9 mouse cellular contexts compared by ENCODE assay signal in genomic region chr6:91842897-91843627, GRCm38 (mm10). TPM values are rescaled to one million over a fixed set of nuclear protein-coding genes. Genes with fewer than 3 reads are reported as not detected.
DNase-seq lines count a peak whose midpoint lies in the region; ATAC-seq and TF ChIP-seq lines count a peak whose summit lies in the region.
"Had no signal": no experiment of that assay in that cellular context is flagged by ENCODE, and none has a peak within 500 bp of the region (broad histone marks: within the 10 kb centered on the region; RNA-seq: fewer than 3 reads in every experiment).

No protein-coding gene starts in this region.

- in situ Hi-C loops in ES-E14 (cut with MboI; ENCODE audit: low sequenced_read_pairs in 2 of 2, unreplicated experiment in 2 of 2), result no loop called here

- peak overlapping the region; percentile 56 for H3K9ac ChIP-seq in ES-E14 (ENCODE audit: insufficient read depth, low read depth, low read length, poor library complexity, severe bottlenecking)
- peak overlapping the region; percentile 70 for H3K9ac ChIP-seq in forebrain, embryonic 14.5 days (ENCODE audit: low read length)
- no peak overlapping the region for H3K9ac ChIP-seq in liver, embryonic 12.5 days

- peaks cover 30% of the 10 kb centered on the region for H3K27me3 ChIP-seq in forebrain, embryonic 14.5 days (replicated peaks; ENCODE audit: control insufficient read depth, insufficient read depth, low read length)
- H3K27me3 ChIP-seq in liver, embryonic 12.5 days (replicated peaks), result peaks cover 92% of the 10 kb centered on the region

- no peak overlapping the region for H3K27ac ChIP-seq in ES-E14 (ENCODE audit: insufficient read depth, low read depth, low read length, poor library complexity, severe bottlenecking)
- H3K27ac ChIP-seq in forebrain, embryonic 14.5 days (ENCODE audit: low read depth, low read length), result no peak overlapping the region
- no peak overlapping the region for H3K27ac ChIP-seq in liver, embryonic 12.5 days

- H3K4me2 ChIP-seq in forebrain, embryonic 14.5 days (ENCODE audit: low read length), result peak overlapping the region; percentile 87
- peak overlapping the region; percentile 60 for H3K4me2 ChIP-seq in liver, embryonic 12.5 days

- 0 out of 2 replicates have a peak, but pooled peaks have one; percentile 3 for ATAC-seq in forebrain, embryonic 14.5 days
- ATAC-seq in liver, embryonic 12.5 days, result no peak

- no peaks in the 10 kb centered on the region for H3K9me3 ChIP-seq in ES-E14 (ENCODE audit: control insufficient read depth, insufficient read depth, low read depth, low read length)
- H3K9me3 ChIP-seq in forebrain, embryonic 14.5 days (replicated peaks; ENCODE audit: control insufficient read depth, low read length), result no peaks in the 10 kb centered on the region
- no peaks in the 10 kb centered on the region for H3K9me3 ChIP-seq in liver, embryonic 12.5 days (replicated peaks)
- H3K9me3 ChIP-seq: G1E had no signal

- no peaks in the 10 kb centered on the region for H3K36me3 ChIP-seq in ES-E14 (ENCODE audit: control insufficient read depth, insufficient read depth, low read length, poor library complexity, severe bottlenecking)
- H3K36me3 ChIP-seq in forebrain, embryonic 14.5 days (ENCODE audit: control insufficient read depth, insufficient read depth, low read length), result no peaks in the 10 kb centered on the region
- no peaks in the 10 kb centered on the region for H3K36me3 ChIP-seq in liver, embryonic 12.5 days
- H3K36me3 ChIP-seq: G1E had no signal

- 0 out of 4 replicates have a peak, but pooled peaks cover 0 to 2% of the 10 kb centered on the region in 2 experiments for H3K4me1 ChIP-seq in ES-E14 (ENCODE audit: control insufficient read depth in 2 of 2, insufficient read depth in 2 of 2, low read length in 2 of 2, poor library complexity in 1 of 2)
- H3K4me1 ChIP-seq in forebrain, embryonic 14.5 days (ENCODE audit: control insufficient read depth, insufficient read depth, low read length), result peaks cover 11% of the 10 kb centered on the region
- H3K4me1 ChIP-seq in liver, embryonic 12.5 days, result 0 out of 2 replicates have a peak, but pooled peaks cover 6% of the 10 kb centered on the region

- DNase-seq in heart, adult 11 months, result peak; percentile 85
- DNase-seq in heart, adult 18-20 months, result no peak
- DNase-seq in ES-E14 (ENCODE audit: low read depth, low spot score), result no peak
- no peak for DNase-seq in forebrain, embryonic 14.5 days (ENCODE audit: low spot score)
- DNase-seq in layer of hippocampus, postnatal 36 days, result no peak
- no peak for DNase-seq in natural killer cell, adult 2 months (ENCODE audit: low spot score in 2 of 2)
- DNase-seq in gastrocnemius, postnatal 10 days, result no peak

- H3K4me3 ChIP-seq in ES-E14 (ENCODE audit: insufficient read depth in 1 of 2, low read depth in 1 of 2, low read length in 2 of 2, poor library complexity in 1 of 2, severe bottlenecking in 1 of 2), result peak overlapping the region; percentile 72 to 73
- H3K4me3 ChIP-seq in forebrain, embryonic 14.5 days (ENCODE audit: low read depth, low read length), result peak overlapping the region; percentile 53
- peak overlapping the region; percentile 33 for H3K4me3 ChIP-seq in liver, embryonic 12.5 days

- 4% methylated on average over 45 of the region's 46 CpGs for WGBS in forebrain, embryonic 14.5 days
- 3% methylated on average over 46 of the region's 46 CpGs for WGBS in liver, embryonic 12.5 days (ENCODE audit: insufficient replicate concordance)

TF ChIP-seq in ES-E14, 5 proteins besides CTCF, POLR2A, EP300 and RAD21:
- TF ChIP-seq HCFC1 (IDR thresholded peaks at IDR 0.05; ENCODE audit: borderline replicate concordance, insufficient read depth, low read length) (0 out of 2 replicates have a peak, but pooled peaks have one; percentile 40), ZNF384 (IDR thresholded peaks at IDR 0.05; ENCODE audit: low read depth, low read length) (no peak), CHD2 (IDR thresholded peaks at IDR 0.05; ENCODE audit: low read depth, low read length) (no peak), ZC3H11A (IDR thresholded peaks at IDR 0.05; ENCODE audit: borderline replicate concordance, low read depth, low read length) (no peak), MAFK (IDR thresholded peaks at IDR 0.05; ENCODE audit: insufficient read depth, low read depth, low read length) (no peak)
TF ChIP-seq in ES-E14: peak in this region for 1.

RNA-seq across cellular contexts. Expression of gene Grip2, which starts 16.0 kb away (rescaled TPM):
- 1 to 10 TPM; 7.2 to 7.4 TPM for total RNA-seq in heart, adult 18-20 months (2021)
- total RNA-seq in ES-E14 (2012; rRNA removed), result 0.58 and 1.1 TPM in 2 replicates
- polyA plus RNA-seq in forebrain, embryonic 14.5 days (2014; fragmentation: Nextera tagmentation; extraction: Ambion mirVana), result 2.6 and 5.1 TPM in 2 replicates
- polyA plus RNA-seq in liver, embryonic 12.5 days (2016; fragmentation: Nextera tagmentation; extraction: Ambion mirVana), result 0.04 and 0.05 TPM in 2 replicates
- 1 to 10 TPM; 7.1 to 7.4 TPM for total RNA-seq in layer of hippocampus, postnatal 36 days (2021)
- 1 to 10 TPM; 4.0 to 8.2 TPM for total RNA-seq in gastrocnemius, postnatal 10 days (2021)
- polyA plus RNA-seq: G1E had no signal

RNA-seq across cellular contexts. Expression of gene Ccdc174, which starts 34.8 kb away (rescaled TPM):
- 10 to 100 TPM in 1 of 2 experiments, 1 to 10 TPM in 1; 9.8 to 13.1 TPM for total RNA-seq in heart, adult 18-20 months (2021)
- 11.6 and 13.7 TPM in 2 replicates for total RNA-seq in ES-E14 (2012; rRNA removed)
- polyA plus RNA-seq in forebrain, embryonic 14.5 days (2014; fragmentation: Nextera tagmentation; extraction: Ambion mirVana), result 38.9 and 43.8 TPM in 2 replicates
- polyA plus RNA-seq in liver, embryonic 12.5 days (2016; fragmentation: Nextera tagmentation; extraction: Ambion mirVana), result 18.6 and 20.0 TPM in 2 replicates
- 10 to 100 TPM; 24.7 to 25.2 TPM for total RNA-seq in layer of hippocampus, postnatal 36 days (2021)
- 10 to 100 TPM; 10.4 to 11.0 TPM for total RNA-seq in gastrocnemius, postnatal 10 days (2021)

RNA-seq across cellular contexts. Expression of gene 4930590J08Rik, which starts 59.5 kb away (rescaled TPM):
- total RNA-seq in heart, adult 18-20 months (2021), result under 1 TPM; 0.60 to 0.67 TPM
- 0.94 and 1.0 TPM in 2 replicates for total RNA-seq in ES-E14 (2012; rRNA removed)
- polyA plus RNA-seq in forebrain, embryonic 14.5 days (2014; fragmentation: Nextera tagmentation; extraction: Ambion mirVana), result 0.61 and 0.70 TPM in 2 replicates
- 0.10 and 0.26 TPM in 2 replicates for polyA plus RNA-seq in liver, embryonic 12.5 days (2016; fragmentation: Nextera tagmentation; extraction: Ambion mirVana)
- total RNA-seq in layer of hippocampus, postnatal 36 days (2021), result 1 to 10 TPM; 2.4 to 2.9 TPM
- total RNA-seq in gastrocnemius, postnatal 10 days (2021), result 1 to 10 TPM in 1 of 2 experiments, under 1 TPM in 1; 0.80 to 1.3 TPM
